Mouse (Mus musculus) MEL (cell line): ENCODE data around the gene Myl6. TPM values are rescaled to one million over a fixed set of nuclear protein-coding genes. Genes with fewer than 3 reads are reported as not detected.

Experiments used
- DNase-seq: peaks from one replicate; pipeline ENCODE4 v3.0.0; 2011; ENCODE audit warnings: low read depth, low spot score
- H3K27ac ChIP-seq: 2 replicates; pipeline ENCODE4 v1.5.1; 2012; ENCODE audit warnings: low read depth, mild to moderate bottlenecking, control low read depth, low read length, moderate library complexity; ENCODE audit not compliant: control insufficient read depth
- H3K27me3 ChIP-seq, 2 experiments: fragments of 150-350 bp in 1 of 2; sonication (generic) in 1 of 2; 2 replicates each; pipeline ENCODE4 v1.6.1; 2012; ENCODE audit warnings: low read length in 2 of 2, mild to moderate bottlenecking in 2 of 2, improper control_type of control experiment in 1 of 2, moderate library complexity in 1 of 2; ENCODE audit not compliant: insufficient read depth in 2 of 2, control insufficient read depth in 1 of 2
- H3K36me3 ChIP-seq, 2 experiments: 2 replicates each; pipeline ENCODE4 v1.6.1; 2012 to 2014; ENCODE audit warnings: low read length in 2 of 2, improper control_type of control experiment in 1 of 2, inconsistent platforms in 1 of 2, mild to moderate bottlenecking in 1 of 2; ENCODE audit not compliant: insufficient read depth in 2 of 2, control insufficient read depth in 1 of 2
- H3K4me1 ChIP-seq, 2 experiments: fragments of 150-350 bp in 1 of 2; sonication (generic) in 1 of 2; 2 replicates each; pipeline ENCODE4 v1.6.1; 2012; ENCODE audit warnings: low read length in 2 of 2, improper control_type of control experiment in 1 of 2, mild to moderate bottlenecking in 1 of 2; ENCODE audit not compliant: insufficient read depth in 2 of 2, control insufficient read depth in 1 of 2
- H3K4me3 ChIP-seq, 2 experiments: fragments of 150-350 bp in 1 of 2; sonication (generic) in 1 of 2; 2 replicates each; pipeline ENCODE4 v1.5.1; 2012; ENCODE audit warnings: low read depth in 2 of 2, low read length in 2 of 2, mild to moderate bottlenecking in 2 of 2, moderate library complexity in 2 of 2, control low read depth in 1 of 2, improper control_type of control experiment in 1 of 2; ENCODE audit not compliant: control insufficient read depth in 1 of 2, insufficient read depth in 1 of 2
- H3K79me2 ChIP-seq: 2 replicates; pipeline ENCODE4 v1.6.1; 2012; ENCODE audit warnings: mild to moderate bottlenecking, low read length, moderate library complexity; ENCODE audit not compliant: control insufficient read depth, poor library complexity, insufficient read depth
- H3K9ac ChIP-seq: 2 replicates; pipeline ENCODE4 v1.6.1; 2012; ENCODE audit warnings: low read depth, mild to moderate bottlenecking, control low read depth, low read length, moderate library complexity; ENCODE audit not compliant: control insufficient read depth, poor library complexity, severe bottlenecking
- H3K9me3 ChIP-seq: fragments of 150-350 bp; sonication (generic); replicated peaks from 2 replicates; pipeline ENCODE4 v1.6.1; 2012; ENCODE audit warnings: mild to moderate bottlenecking, low read length, improper control_type of control experiment, moderate library complexity; ENCODE audit not compliant: insufficient read depth
- BHLHE40 ChIP-seq: IDR thresholded peaks from 2 replicates; pipeline ENCODE4 v1.6.1; 2012; ENCODE audit warnings: low read depth, mild to moderate bottlenecking, inconsistent platforms, low read length, improper control_type of control experiment, borderline replicate concordance
- CHD1 ChIP-seq: IDR thresholded peaks from 2 replicates; pipeline ENCODE4 v1.6.1; 2012; ENCODE audit warnings: low read depth, mild to moderate bottlenecking, inconsistent platforms, low read length, improper control_type of control experiment
- E2F4 ChIP-seq: IDR thresholded peaks from 2 replicates; pipeline ENCODE4 v1.6.1; 2011; ENCODE audit warnings: low read depth, low read length, improper control_type of control experiment, borderline replicate concordance
- ELF1 ChIP-seq: IDR thresholded peaks from 2 replicates; pipeline ENCODE4 v1.6.1; 2014; ENCODE audit warnings: low read depth, mild to moderate bottlenecking, inconsistent platforms, low read length, improper control_type of control experiment, moderate library complexity
- EP300 ChIP-seq, 2 experiments: IDR thresholded peaks; 2 replicates each; pipeline ENCODE4 v1.6.1; 2011; ENCODE audit warnings: improper control_type of control experiment in 2 of 2, low read length in 2 of 2, low read depth in 1 of 2, mild to moderate bottlenecking in 1 of 2
- ETS1 ChIP-seq: IDR thresholded peaks from 2 replicates; pipeline ENCODE4 v1.6.1; 2012; ENCODE audit warnings: low read depth, mild to moderate bottlenecking, inconsistent platforms, low read length, improper control_type of control experiment, moderate library complexity
- GABPA ChIP-seq: IDR thresholded peaks from 2 replicates; pipeline ENCODE4 v1.6.1; 2012; ENCODE audit warnings: low read depth, mild to moderate bottlenecking, inconsistent platforms, low read length, improper control_type of control experiment, moderate library complexity
- GATA1 ChIP-seq: IDR thresholded peaks from 2 replicates; pipeline ENCODE4 v1.6.1; 2011; ENCODE audit warnings: low read depth, low read length, improper control_type of control experiment
- HCFC1 ChIP-seq: IDR thresholded peaks from 2 replicates; pipeline ENCODE4 v1.6.1; 2012; ENCODE audit warnings: low read depth, mild to moderate bottlenecking, inconsistent platforms, low read length, improper control_type of control experiment, moderate library complexity
- JUND ChIP-seq: IDR thresholded peaks from 2 replicates; pipeline ENCODE4 v1.6.1; 2011; ENCODE audit warnings: low read depth, mild to moderate bottlenecking, improper control_type of control experiment, low read length
- MAFK ChIP-seq: IDR thresholded peaks from 2 replicates; pipeline ENCODE4 v1.6.1; 2011; ENCODE audit warnings: low read depth, mild to moderate bottlenecking, low read length, improper control_type of control experiment, borderline replicate concordance
- MAX ChIP-seq: IDR thresholded peaks from 2 replicates; pipeline ENCODE4 v1.6.1; 2011; ENCODE audit warnings: low read length, improper control_type of control experiment
- MAZ ChIP-seq: IDR thresholded peaks from 2 replicates; pipeline ENCODE4 v1.6.1; 2012; ENCODE audit warnings: low read depth, mild to moderate bottlenecking, inconsistent platforms, low read length, improper control_type of control experiment
- MEF2A ChIP-seq: IDR thresholded peaks from 2 replicates; pipeline ENCODE4 v1.6.1; 2014; ENCODE audit warnings: low read depth, mild to moderate bottlenecking, inconsistent platforms, low read length, improper control_type of control experiment; ENCODE audit not compliant: poor library complexity, insufficient replicate concordance, severe bottlenecking; ENCODE audit errors: extremely low read depth
- MXI1 ChIP-seq: IDR thresholded peaks from 2 replicates; pipeline ENCODE4 v1.6.1; 2011; ENCODE audit warnings: mild to moderate bottlenecking, low read depth, low read length, improper control_type of control experiment
- MYB ChIP-seq: IDR thresholded peaks from 2 replicates; pipeline ENCODE4 v1.6.1; 2011; ENCODE audit warnings: mild to moderate bottlenecking, low read depth, low read length, improper control_type of control experiment
- MYC ChIP-seq: IDR thresholded peaks from 2 replicates; pipeline ENCODE4 v1.6.1; 2011; ENCODE audit warnings: low read depth, mild to moderate bottlenecking, low read length, improper control_type of control experiment, moderate library complexity
- NELFE ChIP-seq: IDR thresholded peaks from 2 replicates; pipeline ENCODE4 v1.6.1; 2011; ENCODE audit warnings: low read depth, low read length, improper control_type of control experiment
- NRF1 ChIP-seq: IDR thresholded peaks from 2 replicates; pipeline ENCODE4 v1.6.1; 2014; ENCODE audit warnings: low read depth, mild to moderate bottlenecking, inconsistent platforms, low read length, improper control_type of control experiment, moderate library complexity; ENCODE audit not compliant: poor library complexity, insufficient read depth, severe bottlenecking
- POLR2A ChIP-seq, 2 experiments: IDR thresholded peaks; 2 replicates each; pipeline ENCODE4 v1.6.1; 2011 to 2012; ENCODE audit warnings: low read length in 2 of 2, mild to moderate bottlenecking in 2 of 2, control low read depth in 1 of 2, improper control_type of control experiment in 1 of 2, low read depth in 1 of 2, moderate library complexity in 1 of 2; ENCODE audit not compliant: control insufficient read depth in 1 of 2, insufficient read depth in 1 of 2, poor library complexity in 1 of 2
- POLR2AphosphoS5 ChIP-seq: IDR thresholded peaks from 2 replicates; pipeline ENCODE4 v1.6.1; 2012; ENCODE audit warnings: low read depth, borderline replicate concordance, mild to moderate bottlenecking, inconsistent platforms, low read length, moderate library complexity, mixed read lengths
- RCOR1 ChIP-seq: IDR thresholded peaks from 2 replicates; pipeline ENCODE4 v1.6.1; 2012; ENCODE audit warnings: low read depth, mild to moderate bottlenecking, inconsistent platforms, low read length, improper control_type of control experiment
- SIN3A ChIP-seq: IDR thresholded peaks from 2 replicates; pipeline ENCODE4 v1.6.1; 2012; ENCODE audit warnings: low read length, improper control_type of control experiment, inconsistent platforms
- SMC3 ChIP-seq: IDR thresholded peaks from 2 replicates; pipeline ENCODE4 v1.6.1; 2011; ENCODE audit warnings: low read depth, low read length, improper control_type of control experiment
- TBP ChIP-seq: IDR thresholded peaks from 2 replicates; pipeline ENCODE4 v1.8.0; 2011; ENCODE audit warnings: low read depth, low read length, improper control_type of control experiment
- UBTF ChIP-seq: IDR thresholded peaks from 2 replicates; pipeline ENCODE4 v1.6.1; 2012; ENCODE audit warnings: low read depth, mild to moderate bottlenecking, inconsistent platforms, low read length, improper control_type of control experiment, moderate library complexity, borderline replicate concordance; ENCODE audit not compliant: insufficient read depth
- USF2 ChIP-seq, 2 experiments: IDR thresholded peaks; 2 replicates each; pipeline ENCODE4 v1.6.1; 2011 to 2012; ENCODE audit warnings: improper control_type of control experiment in 2 of 2, low read length in 2 of 2, borderline replicate concordance in 1 of 2, inconsistent platforms in 1 of 2, low read depth in 1 of 2, mild to moderate bottlenecking in 1 of 2; ENCODE audit not compliant: insufficient read depth in 1 of 2
- ZMIZ1 ChIP-seq: IDR thresholded peaks from 2 replicates; pipeline ENCODE4 v1.6.1; 2012; ENCODE audit warnings: low read depth, mild to moderate bottlenecking, inconsistent platforms, low read length, improper control_type of control experiment, moderate library complexity
- ZNF384 ChIP-seq: IDR thresholded peaks from 2 replicates; pipeline ENCODE4 v1.6.1; 2012; ENCODE audit warnings: low read depth, mild to moderate bottlenecking, inconsistent platforms, low read length, improper control_type of control experiment
- polyA plus RNA-seq, 2 experiments: library from polyadenylated mRNA; stranded (reverse) in 1 of 2; unstranded in 1 of 2; fragments of >175 nt in 1 of 2; fragments of >200 nt in 1 of 2; gene quantifications; 2 replicates each; pipeline versions ENCODE4 v1.2.1 to v1.2.4; 2012; ENCODE audit warnings: low replicate concordance in 2 of 2, low read depth in 1 of 2; ENCODE audit not compliant: insufficient read length in 2 of 2, insufficient read depth in 1 of 2, missing spikeins in 1 of 2
- total RNA-seq: library from RNA; depleted of rRNA; stranded (reverse); fragments of 300-350 nt; gene quantifications from 2 replicates; pipeline ENCODE4 v1.2.3, GENCODE M21; 2012

Myl6 gene
- total and polyA plus RNA-seq, 3 experiments = 399 to 589 TPM; not detected in 1

DNA sequence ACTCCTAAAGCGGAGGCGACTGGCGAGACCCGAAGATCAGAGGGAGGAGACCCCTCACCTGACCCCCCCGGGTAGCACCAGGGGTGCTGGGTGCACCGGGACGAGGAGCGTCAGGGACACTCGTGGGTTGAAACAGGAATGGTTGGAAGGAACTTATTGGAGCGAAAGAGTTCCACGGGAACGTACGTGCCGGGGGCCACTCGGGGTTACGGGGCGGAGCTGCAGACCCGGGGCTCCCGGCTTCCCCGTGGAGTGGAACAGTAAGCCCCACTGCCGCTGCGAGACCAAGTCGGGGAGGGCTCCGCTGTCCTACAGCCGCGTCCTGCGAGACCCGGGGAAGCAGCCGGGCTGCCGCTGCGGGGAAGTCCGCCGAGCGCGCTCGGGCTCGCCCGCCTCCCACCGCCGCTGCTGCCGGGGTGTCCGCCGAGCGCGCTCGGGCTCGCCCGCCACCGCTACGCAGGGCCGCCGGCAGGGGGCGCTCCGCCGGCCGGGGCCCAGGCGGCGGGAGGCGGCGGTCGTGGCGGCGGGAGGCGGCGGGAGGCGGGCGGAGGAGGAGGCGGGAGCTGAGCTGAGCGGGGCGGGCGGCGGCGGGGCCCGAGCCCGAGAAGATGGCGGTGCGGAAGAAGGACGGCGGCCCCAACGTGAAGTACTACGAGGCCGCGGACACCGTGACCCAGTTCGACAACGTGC, 35.1 kb downstream of the Myl6 start, which contains the start of gene Smarcc2 (continued):
- TF ChIP-seq USF2 (IDR thresholded peaks at IDR 0.05; ENCODE audit: borderline replicate concordance in 1 of 2, insufficient read depth in 1 of 2, low read depth in 1 of 2, low read length in 2 of 2) (no peak), NELFE (peak; percentile 47; the same call in 1 of the 2 replicates), E2F4 (no peak; the same call in 1 of the 2 replicates), UBTF (peak; percentile 83; the same call in 1 of the 2 replicates), SIN3A (no peak), SMC3 (peak; percentile 37; the same call in 1 of the 2 replicates), ZMIZ1 (0 out of 2 replicates have a peak, but pooled peaks have one; percentile 15), ETS1 (no peak), NRF1 (no peak), MYB (no peak), MYC (no peak), HCFC1 (0 out of 2 replicates have a peak, but pooled peaks have one; percentile 3), RCOR1 (no peak), MAFK (no peak), MXI1 (no peak; the same call in 1 of the 2 replicates), MAZ (peak; percentile 41; the same call in 1 of the 2 replicates), MEF2A (no peak), POLR2AphosphoS5 (no peak)

DNA sequence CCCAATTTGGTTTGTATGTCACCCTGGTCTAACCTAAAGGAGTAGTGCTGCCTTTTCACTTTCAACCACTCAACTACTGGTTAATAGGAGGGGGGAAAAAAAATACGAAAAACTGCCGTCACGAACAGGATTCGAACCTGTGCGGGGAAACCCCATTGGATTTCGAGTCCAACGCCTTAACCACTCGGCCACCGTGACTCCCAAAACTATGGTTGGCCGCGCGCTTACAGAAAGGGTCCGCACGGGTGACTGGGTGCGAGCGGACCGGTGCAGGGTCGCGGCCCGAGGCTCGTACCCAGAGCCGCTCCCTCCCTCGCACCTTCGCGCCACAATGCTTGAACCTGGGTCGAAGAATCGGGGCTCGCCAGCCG, 35.6 kb downstream of the Myl6 start:
- peak; percentile 90 for DNase-seq

More for the DNA sequence above, 35.6 kb downstream of the Myl6 start:
- TF ChIP-seq ETS1 (no peak), TBP (peak; percentile 100), BHLHE40 (no peak), GATA1 (0 out of 2 replicates have a peak, but pooled peaks have one; percentile 9), UBTF (no peak), CHD1 (no peak), MEF2A (no peak), NRF1 (peak; percentile 46; the same call in 1 of the 2 replicates), EP300 (IDR thresholded peaks at IDR 0.05; ENCODE audit: low read depth in 1 of 2, low read length in 2 of 2) (no peak), POLR2A (IDR thresholded peaks at IDR 0.05; ENCODE audit: control insufficient read depth in 1 of 2, insufficient read depth in 1 of 2, low read depth in 1 of 2, low read length in 2 of 2, poor library complexity in 1 of 2) (peak; percentile 39 to 52; a peak in 2 of 4 replicates), ZMIZ1 (no peak), MAFK (peak; percentile 99), ZNF384 (peak; percentile 69; the same call in 1 of the 2 replicates), E2F4 (peak; percentile 30; the same call in 1 of the 2 replicates), HCFC1 (0 out of 2 replicates have a peak, but pooled peaks have one; percentile 27), ELF1 (peak; percentile 68; the same call in 1 of the 2 replicates), SIN3A (0 out of 2 replicates have a peak, but pooled peaks have one; percentile 24), JUND (no peak), RCOR1 (no peak), MAZ (peak; percentile 72), MAX (no peak), POLR2AphosphoS5 (no peak), GABPA (no peak), MYB (no peak)
- peaks cover 5 to 17% of the 10 kb centered on the region in 2 experiments; a peak in 3 of 4 replicates for H3K4me1 ChIP-seq
- H3K36me3 ChIP-seq = peaks cover 4 to 7% of the 10 kb centered on the region in 2 experiments; a peak in 3 of 4 replicates
- H3K79me2 ChIP-seq = peaks cover 21% of the 10 kb centered on the region
- H3K27me3 ChIP-seq = no peaks in the 10 kb centered on the region
- H3K27ac ChIP-seq = peak overlapping the region; percentile 64
- peak overlapping the region; percentile 81 for H3K9ac ChIP-seq
- H3K9me3 ChIP-seq = no peaks in the 10 kb centered on the region
- peak overlapping the region; percentile 62 to 73 for H3K4me3 ChIP-seq
